Mouse (Mus musculus) lung, adult 18-20 months (tissue): ENCODE data around the gene Robo1.

Source experiments
- DNase-seq, 2 experiments: peaks; one replicate each; pipeline ENCODE4 v3.0.0; 2022; ENCODE audit warnings: mixed read lengths in 2 of 2

Robo1 gene

GRCm38 (mm10) chr16:72747696-72748095 lies 439.6 kb downstream of the Robo1 start:
- no peak for DNase-seq

- DNase-seq = no peak
Measured at GRCm38 (mm10) chr16:72765128-72765913, 457.2 kb downstream of the Robo1 start.

- DNase-seq = no peak
Measured at GRCm38 (mm10) chr16:72769214-72769834, 461.2 kb downstream of the Robo1 start.

- no peak for DNase-seq
Measured at GRCm38 (mm10) chr16:72772348-72772747, 464.2 kb downstream of the Robo1 start.

- DNase-seq = no peak
Measured at GRCm38 (mm10) chr16:72773034-72773433, 464.9 kb downstream of the Robo1 start.

- no peak for DNase-seq
Measured at GRCm38 (mm10) chr16:72778520-72778919, 470.4 kb downstream of the Robo1 start.

GRCm38 (mm10) chr16:72782171-72782570 lies 474.1 kb downstream of the Robo1 start:
- no peak for DNase-seq

GRCm38 (mm10) chr16:72786079-72786478 lies 478.0 kb downstream of the Robo1 start:
- no peak for DNase-seq

- no peak for DNase-seq
Measured at GRCm38 (mm10) chr16:72786636-72787035, 478.5 kb downstream of the Robo1 start.

GRCm38 (mm10) chr16:72788017-72788416 lies 479.9 kb downstream of the Robo1 start:
- DNase-seq = no peak

GRCm38 (mm10) chr16:72791181-72791705 lies 483.1 kb downstream of the Robo1 start:
- no peak for DNase-seq

GRCm38 (mm10) chr16:72794692-72795378 lies 486.7 kb downstream of the Robo1 start:
- no peak for DNase-seq

GRCm38 (mm10) chr16:72795379-72795712 lies 487.2 kb downstream of the Robo1 start:
- DNase-seq = no peak

- DNase-seq = no peak
Measured at GRCm38 (mm10) chr16:72798405-72798949, 490.4 kb downstream of the Robo1 start.

GRCm38 (mm10) chr16:72800121-72800749 lies 492.1 kb downstream of the Robo1 start:
- DNase-seq = peak in 1 of 2 experiments; percentile 18

- no peak for DNase-seq
Measured at GRCm38 (mm10) chr16:72800788-72801187, 492.7 kb downstream of the Robo1 start.

- no peak for DNase-seq
Measured at GRCm38 (mm10) chr16:72808351-72808750, 500.2 kb downstream of the Robo1 start.

- DNase-seq = no peak
Measured at GRCm38 (mm10) chr16:72810942-72811341, 502.8 kb downstream of the Robo1 start.

GRCm38 (mm10) chr16:72811494-72811893 lies 503.4 kb downstream of the Robo1 start:
- DNase-seq = no peak

- no peak for DNase-seq
Measured at GRCm38 (mm10) chr16:72811908-72812307, 503.8 kb downstream of the Robo1 start.

- DNase-seq = no peak
Measured at GRCm38 (mm10) chr16:72828381-72828780, 520.3 kb downstream of the Robo1 start.

- DNase-seq = no peak
Measured at GRCm38 (mm10) chr16:72829530-72829929, 521.4 kb downstream of the Robo1 start.
